Mouse (Mus musculus): ENCODE results near the gene Olfr1259.

DNA sequence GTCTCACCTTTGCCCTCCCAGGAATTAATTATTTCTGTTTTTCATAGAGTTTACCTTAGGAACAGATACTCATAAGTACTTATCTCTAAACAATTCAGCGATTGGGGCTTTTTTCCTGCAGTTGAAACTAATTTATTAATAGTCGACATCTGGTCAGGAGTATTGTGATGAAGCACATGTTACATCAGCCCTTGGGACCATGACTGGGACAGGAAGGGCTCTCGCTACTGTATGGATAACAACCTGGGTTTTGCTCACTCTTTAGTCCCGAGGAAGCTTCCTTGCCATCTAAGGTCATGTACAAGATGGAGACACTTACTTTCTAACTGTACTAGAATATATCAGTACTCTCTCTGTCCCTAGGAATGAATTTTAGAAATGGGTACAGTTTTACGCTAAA, at the start of gene Olfr1259:
- TF ChIP-seq EP300 (IDR thresholded peaks at IDR 0.05; ENCODE audit: low read depth) (no peak), CTCF (IDR thresholded peaks at IDR 0.05; ENCODE audit: low read depth) (no peak)

Measured in liver, postnatal 0 days (tissue).